Mouse (Mus musculus): ENCODE measurements around the gene Mettl16. TPM values are rescaled to one million over a fixed set of nuclear protein-coding genes. Genes with fewer than 3 reads are reported as not detected.

The Mettl16 gene
- 1 to 10 TPM; 8.5 to 9.2 TPM for total RNA-seq (2021)
- long read RNA-seq, experiment 1, full-length matches to known transcripts: 9 of 12 reads
- long read RNA-seq, experiment 1, partial matches to known transcripts: 0 of 12 reads
- long read RNA-seq, experiment 1, other reads (novel, unspliced or antisense): 3 of 12 reads
- long read RNA-seq, experiment 2, full-length matches to known transcripts: 4 of 7 reads
- long read RNA-seq, experiment 2, partial matches to known transcripts: 0 of 7 reads
- long read RNA-seq, experiment 2, other reads (novel, unspliced or antisense): 3 of 7 reads

GRCm38 (mm10) chr11:74770595-74771207 is at the start of gene Mettl16:
Gene Mettl16, plus strand, starts transcription at chr11:74770830.
- DNase-seq: peak; percentile 91
- intact Hi-C loops (cut with DNase I; ENCODE audit: low total_unique reads): no loop called here

GRCm38 (mm10) chr11:74721141-74721540 is 49.5 kb upstream of the Mettl16 start:
- intact Hi-C loops (cut with DNase I; ENCODE audit: low total_unique reads): no loop called here
- no peak for DNase-seq

- intact Hi-C loops (cut with DNase I; ENCODE audit: low total_unique reads): no loop called here
- no peak for DNase-seq
Measured at GRCm38 (mm10) chr11:74721971-74722370, 48.7 kb upstream of the Mettl16 start.

GRCm38 (mm10) chr11:74723357-74724234 is 47.0 kb upstream of the Mettl16 start:
- peak; percentile 87 for DNase-seq
- intact Hi-C loops (cut with DNase I; ENCODE audit: low total_unique reads): no loop called here

- intact Hi-C loops (cut with DNase I; ENCODE audit: low total_unique reads): no loop called here
- peak; percentile 97 for DNase-seq
Measured at GRCm38 (mm10) chr11:74724235-74724791, 46.3 kb upstream of the Mettl16 start, which contains the start of gene Pafah1b1. Gene Pafah1b1, minus strand, starts transcription at chr11:74724670.

GRCm38 (mm10) chr11:74725181-74725580 is 45.4 kb upstream of the Mettl16 start:
- intact Hi-C loops (cut with DNase I; ENCODE audit: low total_unique reads): no loop called here
- no peak for DNase-seq

GRCm38 (mm10) chr11:74734917-74735316 is 35.7 kb upstream of the Mettl16 start:
- intact Hi-C loops (cut with DNase I; ENCODE audit: low total_unique reads): no loop called here
- no peak for DNase-seq

GRCm38 (mm10) chr11:74737861-74738260 is 32.8 kb upstream of the Mettl16 start:
- intact Hi-C loops (cut with DNase I; ENCODE audit: low total_unique reads): no loop called here
- DNase-seq: no peak

GRCm38 (mm10) chr11:74748022-74748421 is 22.6 kb upstream of the Mettl16 start:
- intact Hi-C loops (cut with DNase I; ENCODE audit: low total_unique reads): no loop called here
- peak; percentile 16 for DNase-seq

- intact Hi-C loops (cut with DNase I; ENCODE audit: low total_unique reads): no loop called here
- no peak for DNase-seq
Measured at GRCm38 (mm10) chr11:74749241-74749640, 21.4 kb upstream of the Mettl16 start.

- intact Hi-C loops (cut with DNase I; ENCODE audit: low total_unique reads): no loop called here
- DNase-seq: no peak
Measured at GRCm38 (mm10) chr11:74750662-74751351, 19.8 kb upstream of the Mettl16 start.

GRCm38 (mm10) chr11:74751352-74752066 is 19.1 kb upstream of the Mettl16 start:
- intact Hi-C loops (cut with DNase I; ENCODE audit: low total_unique reads): no loop called here
- no peak for DNase-seq

GRCm38 (mm10) chr11:74756631-74757030 is 14.0 kb upstream of the Mettl16 start:
- DNase-seq: no peak
- intact Hi-C loops (cut with DNase I; ENCODE audit: low total_unique reads): no loop called here

- no peak for DNase-seq
- intact Hi-C loops (cut with DNase I; ENCODE audit: low total_unique reads): no loop called here
Measured at GRCm38 (mm10) chr11:74761011-74761705, 9.5 kb upstream of the Mettl16 start.

- DNase-seq: no peak
- intact Hi-C loops (cut with DNase I; ENCODE audit: low total_unique reads): no loop called here
Measured at GRCm38 (mm10) chr11:74763960-74764625, 6.5 kb upstream of the Mettl16 start.

GRCm38 (mm10) chr11:74767469-74767868 is 3.2 kb upstream of the Mettl16 start:
- intact Hi-C loops (cut with DNase I; ENCODE audit: low total_unique reads): no loop called here
- DNase-seq: no peak

- peak; percentile 17 for DNase-seq
- intact Hi-C loops (cut with DNase I; ENCODE audit: low total_unique reads): no loop called here
Measured at GRCm38 (mm10) chr11:74768045-74768444, 2.6 kb upstream of the Mettl16 start.

GRCm38 (mm10) chr11:74770037-74770436 is 593 bp upstream of the Mettl16 start:
- no peak for DNase-seq
- intact Hi-C loops (cut with DNase I; ENCODE audit: low total_unique reads): no loop called here
